Mouse (Mus musculus): ENCODE results near the gene Tmem72. TPM values are rescaled to one million over a fixed set of nuclear protein-coding genes. Genes with fewer than 3 reads are reported as not detected.

Gene Tmem72
- polyA plus RNA-seq, 1 experiment from 2014 or later = 0.08 TPM

DNA sequence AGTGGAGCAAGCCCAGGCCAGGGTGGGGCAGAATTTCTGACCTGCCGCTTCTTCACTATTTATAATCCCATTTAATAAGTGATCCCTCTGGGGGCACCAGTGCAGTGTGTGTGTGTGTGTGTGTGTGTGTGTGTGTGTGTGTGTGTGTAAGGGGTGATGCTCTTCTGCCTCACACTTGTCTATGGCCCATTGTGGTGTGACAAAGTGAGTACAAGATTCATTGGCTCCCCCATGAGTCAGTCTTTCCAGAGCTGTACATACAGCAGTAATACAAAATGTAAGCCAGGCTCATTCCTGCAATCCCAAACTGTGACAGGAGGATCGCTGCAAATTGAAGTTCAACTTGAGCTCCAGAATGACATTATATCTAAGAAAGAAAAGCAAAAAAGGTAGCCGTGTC lies 51.9 kb downstream of the Tmem72 start:
- no peak overlapping the region for H3K27ac ChIP-seq
- no peaks in the 10 kb centered on the region for H3K9me3 ChIP-seq
- no peak overlapping the region for H3K4me3 ChIP-seq
- no peaks in the 10 kb centered on the region for H3K36me3 ChIP-seq
- no peak for ATAC-seq (ENCODE audit: low FRiP score, low read depth)
- H3K4me1 ChIP-seq = peaks cover 2% of the 10 kb centered on the region; the same call in 1 of the 2 replicates
- H3K9ac ChIP-seq = no peak overlapping the region
- H3K27me3 ChIP-seq = no peaks in the 10 kb centered on the region
- WGBS = 76% methylated on average over 3 of the region's 3 CpGs
- H3K4me2 ChIP-seq (replicated peaks) = no peak overlapping the region

DNA sequence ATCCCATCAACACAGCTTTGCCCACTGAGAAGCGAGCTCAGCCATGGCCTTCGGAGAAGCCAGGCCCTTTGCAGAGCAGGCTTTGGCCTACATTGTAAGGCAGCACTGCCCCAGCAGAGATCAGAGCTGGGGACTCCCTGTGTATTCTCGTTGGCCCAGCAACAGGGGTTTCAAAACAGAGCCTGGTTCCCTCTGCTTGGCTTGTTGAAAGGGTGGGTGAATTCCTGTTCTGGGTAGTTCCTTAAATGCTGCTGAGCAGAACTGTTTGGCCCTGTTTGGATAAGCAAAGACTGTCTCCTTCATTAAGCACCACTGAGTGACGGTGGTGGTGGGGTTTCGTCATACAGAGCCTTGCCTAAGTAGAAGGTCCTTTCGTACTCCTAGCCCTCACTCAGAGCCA lies 52.7 kb downstream of the Tmem72 start:
- Histone ChIP-seq H3K9ac (no peak overlapping the region), H3K27me3 (no peaks in the 10 kb centered on the region), H3K4me1 (no peaks in the 10 kb centered on the region), H3K27ac (no peak overlapping the region), H3K4me3 (no peak overlapping the region), H3K36me3 (no peaks in the 10 kb centered on the region), H3K9me3 (no peaks in the 10 kb centered on the region), H3K4me2 (replicated peaks) (no peak overlapping the region)
- WGBS = 83% methylated on average over 6 of the region's 6 CpGs
- no peak for ATAC-seq (ENCODE audit: low FRiP score, low read depth)

GRCm38 (mm10) chr6:116663364-116663763 lies 53.3 kb downstream of the Tmem72 start:
- no peaks in the 10 kb centered on the region for H3K4me1 ChIP-seq
- WGBS = 70% methylated on average over 2 of the region's 2 CpGs
- no peak overlapping the region for H3K4me2 ChIP-seq (replicated peaks)
- no peaks in the 10 kb centered on the region for H3K36me3 ChIP-seq
- H3K4me3 ChIP-seq = no peak overlapping the region
- H3K9me3 ChIP-seq = no peaks in the 10 kb centered on the region
- H3K27me3 ChIP-seq = no peaks in the 10 kb centered on the region
- no peak overlapping the region for H3K9ac ChIP-seq
- H3K27ac ChIP-seq = no peak overlapping the region
- no peak for ATAC-seq (ENCODE audit: low FRiP score, low read depth)

GRCm38 (mm10) chr6:116653684-116654454 lies 62.8 kb downstream of the Tmem72 start:
- peaks cover 3% of the 10 kb centered on the region; the same call in 1 of the 2 replicates for H3K9me3 ChIP-seq
- H3K36me3 ChIP-seq = no peaks in the 10 kb centered on the region
- no peak overlapping the region for H3K4me2 ChIP-seq (replicated peaks)
- H3K27me3 ChIP-seq = 0 out of 2 replicates have a peak, but pooled peaks cover 3% of the 10 kb centered on the region
- no peak overlapping the region for H3K9ac ChIP-seq
- H3K27ac ChIP-seq = no peak overlapping the region
- H3K4me1 ChIP-seq = peaks cover 8% of the 10 kb centered on the region
- WGBS = 60% methylated on average over 9 of the region's 9 CpGs
- peak; percentile 67 for ATAC-seq (ENCODE audit: low FRiP score, low read depth)
- H3K4me3 ChIP-seq = no peak overlapping the region

DNA sequence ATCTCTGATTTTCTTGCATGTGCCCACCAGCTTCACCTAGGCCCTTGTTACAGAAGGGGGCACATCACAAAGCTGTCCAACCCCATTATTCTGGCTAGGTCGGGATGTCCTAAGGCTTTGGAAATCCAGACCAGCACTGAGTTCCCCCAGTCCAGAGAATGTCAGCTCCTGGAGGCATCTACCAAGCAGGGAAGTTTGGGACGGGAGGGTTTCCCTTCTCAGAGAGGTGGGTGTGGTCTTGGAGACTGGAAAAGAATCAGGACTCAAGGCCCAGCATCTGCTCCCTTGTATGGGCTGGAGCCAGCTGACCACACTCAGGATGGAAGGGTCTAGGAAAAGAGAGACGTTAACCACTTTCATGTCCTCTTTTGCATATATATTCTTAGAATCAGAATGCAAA lies 63.5 kb downstream of the Tmem72 start:
- Histone ChIP-seq H3K4me1 (peaks cover 8% of the 10 kb centered on the region), H3K27ac (no peak overlapping the region), H3K4me3 (no peak overlapping the region), H3K9ac (no peak overlapping the region; the same call in 1 of the 2 replicates), H3K36me3 (no peaks in the 10 kb centered on the region), H3K4me2 (replicated peaks) (no peak overlapping the region), H3K27me3 (0 out of 2 replicates have a peak, but pooled peaks cover 3% of the 10 kb centered on the region), H3K9me3 (peaks cover 3% of the 10 kb centered on the region; the same call in 1 of the 2 replicates)
- no peak for ATAC-seq (ENCODE audit: low FRiP score, low read depth)
- WGBS = 66% methylated on average over 3 of the region's 3 CpGs

GRCm38 (mm10) chr6:116651437-116652118 lies 65.1 kb downstream of the Tmem72 start:
- Histone ChIP-seq H3K4me1 (peaks cover 8% of the 10 kb centered on the region), H3K4me2 (replicated peaks) (no peak overlapping the region), H3K9ac (no peak overlapping the region; the same call in 1 of the 2 replicates), H3K4me3 (no peak overlapping the region), H3K27ac (no peak overlapping the region), H3K9me3 (peaks cover under 1% of the 10 kb centered on the region; the same call in 1 of the 2 replicates), H3K27me3 (0 out of 2 replicates have a peak, but pooled peaks cover 3% of the 10 kb centered on the region), H3K36me3 (no peaks in the 10 kb centered on the region)
- no peak for ATAC-seq (ENCODE audit: low FRiP score, low read depth)
- 70% methylated on average over 20 of the region's 20 CpGs for WGBS

GRCm38 (mm10) chr6:116650406-116650805 lies 66.3 kb downstream of the Tmem72 start, which contains the start of gene Depp1:
Depp1 (plus strand) TSS chr6:116650609.
- Histone ChIP-seq H3K4me3 (no peak within 1 kb of the TSS), H3K27ac (no peak within 1 kb of the TSS), H3K4me2 (replicated peaks) (0 out of 2 replicates have a peak within 1 kb of the TSS, but pooled peaks have one; percentile 3), H3K27me3 (0 out of 2 replicates have a peak, but pooled peaks cover 3% of the 10 kb centered on the region), H3K9ac (peak within 1 kb of the TSS; percentile 10; the same call in 1 of the 2 replicates), H3K4me1 (peaks cover 8% of the 10 kb centered on the region), H3K36me3 (no peaks in the 10 kb centered on the region), H3K9me3 (no peaks in the 10 kb centered on the region)
- WGBS = 36% methylated on average over 6 of the region's 6 CpGs
- ATAC-seq (ENCODE audit: low FRiP score, low read depth) = peak; percentile 49; the same call in 1 of the 2 replicates

GRCm38 (mm10) chr6:116649811-116650210 lies 66.9 kb downstream of the Tmem72 start:
- peaks cover 8% of the 10 kb centered on the region for H3K4me1 ChIP-seq
- no peak overlapping the region for H3K27ac ChIP-seq
- H3K4me3 ChIP-seq = no peak overlapping the region
- H3K9ac ChIP-seq = no peak overlapping the region
- H3K9me3 ChIP-seq = no peaks in the 10 kb centered on the region
- H3K27me3 ChIP-seq = 0 out of 2 replicates have a peak, but pooled peaks cover 3% of the 10 kb centered on the region
- no peaks in the 10 kb centered on the region for H3K36me3 ChIP-seq
- WGBS = 83% methylated on average over 7 of the region's 7 CpGs
- H3K4me2 ChIP-seq (replicated peaks) = no peak overlapping the region
- no peak for ATAC-seq (ENCODE audit: low FRiP score, low read depth)

GRCm38 (mm10) chr6:116647763-116648162 lies 69.0 kb downstream of the Tmem72 start:
- ATAC-seq (ENCODE audit: low FRiP score, low read depth) = no peak

GRCm38 (mm10) chr6:116644335-116644734 lies 72.4 kb downstream of the Tmem72 start:
- H3K9ac ChIP-seq = no peak overlapping the region
- no peaks in the 10 kb centered on the region for H3K4me1 ChIP-seq
- no peaks in the 10 kb centered on the region for H3K36me3 ChIP-seq
- no peak overlapping the region for H3K4me2 ChIP-seq (replicated peaks)
- no peaks in the 10 kb centered on the region for H3K27me3 ChIP-seq
- WGBS = 43% methylated on average over 3 of the region's 3 CpGs
- no peaks in the 10 kb centered on the region for H3K9me3 ChIP-seq
- H3K4me3 ChIP-seq = no peak overlapping the region
- no peak overlapping the region for H3K27ac ChIP-seq
- ATAC-seq (ENCODE audit: low FRiP score, low read depth) = no peak

More at GRCm38 (mm10) chr6:116647763-116648162, 69.0 kb downstream of the Tmem72 start:
- WGBS = 90% methylated on average over 12 of the region's 12 CpGs
- Histone ChIP-seq H3K4me2 (replicated peaks) (no peak overlapping the region), H3K4me3 (no peak overlapping the region), H3K36me3 (no peaks in the 10 kb centered on the region), H3K27ac (no peak overlapping the region), H3K27me3 (no peaks in the 10 kb centered on the region), H3K9ac (no peak overlapping the region), H3K4me1 (peaks cover 8% of the 10 kb centered on the region), H3K9me3 (no peaks in the 10 kb centered on the region)

- Histone ChIP-seq H3K4me2 (replicated peaks) (no peak overlapping the region), H3K9me3 (no peaks in the 10 kb centered on the region), H3K4me3 (no peak overlapping the region), H3K27ac (no peak overlapping the region), H3K4me1 (no peaks in the 10 kb centered on the region), H3K9ac (no peak overlapping the region), H3K27me3 (no peaks in the 10 kb centered on the region), H3K36me3 (no peaks in the 10 kb centered on the region)
- ATAC-seq (ENCODE audit: low FRiP score, low read depth) = no peak
- WGBS = 76% methylated on average over 4 of the region's 4 CpGs
Observed at GRCm38 (mm10) chr6:116643881-116644280, 72.8 kb downstream of the Tmem72 start.

- Histone ChIP-seq H3K4me3 (no peak overlapping the region), H3K9ac (no peak overlapping the region), H3K27me3 (no peaks in the 10 kb centered on the region), H3K36me3 (no peaks in the 10 kb centered on the region), H3K27ac (no peak overlapping the region), H3K4me2 (replicated peaks) (no peak overlapping the region), H3K4me1 (no peaks in the 10 kb centered on the region), H3K9me3 (no peaks in the 10 kb centered on the region)
- WGBS = 64% methylated on average over 11 of the region's 11 CpGs
- ATAC-seq (ENCODE audit: low FRiP score, low read depth) = no peak
Observed at GRCm38 (mm10) chr6:116642942-116643341, 73.8 kb downstream of the Tmem72 start.

All from limb, embryonic 13.5 days (tissue).